Mouse (Mus musculus): ENCODE results near the gene Esp8.
"Not testable (repeated sequence)": the region's sequence is repeated elsewhere in the genome, so short reads cannot be mapped to it uniquely, and the experiment has no call there.

Esp8 gene

DNA sequence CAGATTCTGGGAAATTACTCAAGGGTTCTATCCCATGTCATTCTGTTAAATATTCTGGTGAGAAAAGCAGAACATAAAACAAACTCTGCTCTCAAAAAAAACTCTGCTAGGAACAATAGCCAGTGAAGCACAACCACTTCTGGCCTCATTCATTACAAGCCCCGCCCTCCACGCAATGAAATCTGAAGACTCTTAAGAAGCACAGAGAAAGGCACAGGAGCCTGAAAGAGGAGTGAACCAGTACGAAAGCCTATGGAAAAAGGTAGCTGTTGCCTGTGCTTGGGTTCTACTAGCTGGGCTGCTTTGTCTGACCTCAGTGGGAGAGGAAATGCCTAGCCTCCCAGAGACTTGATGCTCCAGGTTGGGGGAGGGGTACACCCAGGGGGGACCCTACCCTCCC is at the start of gene Esp8:
Gene Esp8, plus strand, starts transcription at position 205 of the 400 bp plus-strand sequence.
- DNase-seq (ENCODE audit: low read depth, low spot score) = peak; percentile 67

DNA sequence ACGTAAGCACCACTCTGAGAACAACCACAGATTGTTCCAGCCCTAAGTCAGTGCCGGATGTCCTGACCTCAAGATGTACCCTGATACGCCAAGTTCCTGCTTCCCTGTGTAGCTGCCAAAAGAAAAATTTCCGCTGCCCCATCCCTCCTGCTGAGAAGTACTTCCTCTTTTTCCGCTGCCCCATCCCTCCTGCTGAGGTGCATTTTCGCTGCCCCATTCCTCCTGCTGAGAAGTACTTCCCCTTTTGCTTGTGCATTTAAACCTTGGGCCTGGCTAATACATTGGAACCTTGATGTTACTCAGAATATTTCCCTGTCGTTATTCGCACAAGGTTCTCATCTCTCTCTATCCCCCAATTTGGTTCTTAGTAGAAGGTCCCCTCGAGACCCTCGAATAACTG is 36.3 kb upstream of the Esp8 start:
- peak; percentile 76 for DNase-seq (ENCODE audit: low read depth, low spot score)

DNA sequence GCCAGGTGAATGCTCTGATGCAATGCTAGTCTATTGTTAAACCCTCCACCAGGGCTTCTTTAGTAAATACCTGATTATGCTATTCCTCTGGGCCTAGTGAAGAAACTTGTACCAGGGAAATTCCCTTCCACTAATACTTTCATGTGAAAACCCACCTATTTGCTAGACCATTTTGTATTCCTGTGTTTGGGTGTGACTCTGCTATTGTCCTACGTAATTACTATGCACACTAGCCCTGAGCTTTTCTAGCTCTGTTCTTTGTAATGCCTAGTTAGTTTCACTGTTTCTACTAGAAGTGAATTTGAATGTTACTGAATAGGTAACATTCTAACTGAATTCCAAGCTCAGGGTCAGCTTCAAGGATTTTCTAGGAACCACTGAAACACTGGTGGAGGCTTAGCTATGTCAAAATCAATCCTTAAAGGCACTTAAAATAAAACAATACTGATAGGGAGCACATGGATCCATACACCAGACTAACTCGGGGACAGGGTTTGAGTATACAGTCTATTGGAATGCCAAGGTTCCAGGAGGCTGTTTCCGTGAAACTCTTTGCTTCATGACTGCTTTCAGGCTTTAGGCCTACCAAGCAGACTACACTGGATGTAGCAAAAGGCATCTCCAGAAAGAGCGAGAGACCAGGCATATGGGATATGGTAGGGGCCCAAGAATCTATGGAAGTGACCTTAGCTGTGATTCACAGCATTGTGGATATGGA is 24.2 kb upstream of the Esp8 start:
- peak; percentile 82 for DNase-seq (ENCODE audit: low read depth, low spot score)

DNA sequence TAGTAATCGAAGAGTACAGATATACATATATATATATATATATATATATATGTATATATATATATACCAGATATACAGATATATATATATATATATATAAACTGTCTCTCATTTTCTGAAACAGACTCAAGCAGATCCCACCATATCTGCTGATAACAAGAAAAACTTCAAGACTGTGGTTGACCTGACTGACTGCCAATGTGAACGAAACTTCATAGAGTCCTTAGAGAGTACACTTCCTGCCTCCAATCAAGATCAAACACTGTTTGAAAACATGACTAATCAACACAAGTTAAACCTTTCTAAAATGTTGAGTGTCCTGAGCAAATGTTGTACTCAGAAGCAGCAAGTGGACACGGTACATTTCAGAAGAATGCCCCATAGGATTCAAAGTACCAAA is 10.0 kb downstream of the Esp8 start:
- no peak for DNase-seq (ENCODE audit: low read depth, low spot score)

DNA sequence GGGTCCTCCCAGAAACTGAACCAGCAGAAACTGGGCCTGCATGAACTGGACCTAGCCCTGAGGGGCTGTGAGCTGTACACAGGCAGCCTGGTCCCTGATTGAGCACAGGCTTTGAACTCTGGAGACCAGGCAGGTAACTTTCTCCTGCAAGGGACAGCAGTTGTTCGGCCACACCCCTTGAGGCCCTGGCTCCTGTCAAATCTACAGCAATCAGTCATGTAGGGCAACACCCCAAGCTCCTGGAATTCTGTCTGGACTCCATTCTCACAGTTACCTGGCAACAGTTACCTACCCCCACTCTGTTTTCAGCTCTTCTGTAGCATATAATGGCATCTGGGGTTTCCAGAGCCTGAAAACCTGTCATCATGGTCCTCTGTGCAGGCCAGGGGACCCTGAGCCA is 11.3 kb downstream of the Esp8 start:
- no peak for DNase-seq (ENCODE audit: low read depth, low spot score)

DNA sequence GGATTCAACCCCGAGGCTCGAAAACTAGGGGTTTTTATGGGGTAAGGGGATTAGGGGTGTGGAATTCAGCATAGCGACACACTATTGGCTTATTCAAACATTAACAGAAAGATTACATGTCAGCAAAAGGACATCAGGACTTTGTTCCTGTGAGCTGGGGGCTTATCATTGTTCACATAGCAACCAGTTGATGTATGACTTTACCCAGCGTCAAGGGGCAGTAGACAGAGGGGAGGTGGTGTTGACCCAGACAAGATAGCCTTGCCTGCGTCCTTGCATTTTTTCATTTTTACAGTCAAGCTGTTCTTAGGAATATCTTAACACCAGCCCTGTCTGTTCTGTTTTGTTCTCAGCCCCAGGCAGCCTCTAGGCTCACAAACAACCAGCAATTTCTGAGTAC is 27.2 kb downstream of the Esp8 start:
- not testable (repeated sequence) for DNase-seq (ENCODE audit: low read depth, low spot score)

DNA sequence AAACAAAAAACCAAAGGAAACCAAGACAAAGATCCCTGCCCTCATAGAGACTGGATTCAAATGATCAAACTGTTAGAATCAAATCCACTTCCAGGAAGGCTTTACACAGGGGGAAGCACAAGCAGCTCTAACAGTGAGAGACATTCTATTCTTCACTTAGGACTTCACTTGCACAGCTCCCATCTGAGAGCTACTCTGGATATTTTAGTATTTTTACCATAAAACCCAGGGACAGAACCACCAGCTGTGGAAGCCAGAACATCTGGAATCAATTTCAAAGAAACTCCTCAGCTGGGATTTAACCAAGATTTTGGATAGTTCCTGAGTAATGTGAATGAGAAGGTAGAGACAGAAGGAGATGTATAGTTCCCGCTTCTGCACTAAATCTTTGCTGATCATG is 33.6 kb downstream of the Esp8 start:
- no peak for DNase-seq (ENCODE audit: low read depth, low spot score)

DNA sequence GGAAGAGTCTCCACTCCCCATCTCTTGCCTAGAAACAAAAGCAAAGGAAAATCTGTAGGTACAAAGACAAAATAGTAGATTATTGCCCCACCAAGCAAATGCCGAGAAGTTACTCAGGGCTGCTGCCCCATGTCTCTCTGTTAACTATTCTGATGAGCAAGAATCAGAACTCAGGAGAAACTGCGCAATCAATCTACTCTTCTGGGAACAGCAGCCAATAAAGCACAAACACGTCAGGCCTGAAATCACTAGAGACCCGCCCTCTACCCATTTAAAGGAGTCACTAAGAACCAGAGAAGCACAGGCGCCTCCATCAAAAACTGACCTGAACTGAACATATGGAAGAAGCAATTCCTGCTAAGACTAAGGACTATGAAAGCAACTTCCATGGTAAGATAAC is 41.4 kb downstream of the Esp8 start, which contains the start of gene Esp6:
Gene Esp6, plus strand, starts transcription at position 301 of the 400 bp plus-strand sequence.
- DNase-seq (ENCODE audit: low read depth, low spot score) = no peak
